In genomic region chr1:30540088-30540698, GRCm38 (mm10) we compare ENCODE assay signal across 22 mouse cellular contexts.
A peak's percentile ranks its signal among the peaks of the same experiment; 100 is the strongest.
DNase-seq lines count a peak whose midpoint lies in the region; ATAC-seq and TF ChIP-seq lines count a peak whose summit lies in the region.
"Had no signal": no experiment of that assay in that cellular context is flagged by ENCODE, and none has a peak within 500 bp of the region (broad histone marks: within the 10 kb centered on the region; RNA-seq: fewer than 3 reads in every experiment).

No protein-coding gene starts in this region.

- H3K9me3 ChIP-seq in kidney, embryonic 16.5 days (ENCODE audit: low read length) = no peaks in the 10 kb centered on the region
- no peaks in the 10 kb centered on the region for H3K9me3 ChIP-seq in limb, embryonic 13.5 days
- H3K9me3 ChIP-seq: embryonic facial prominence, embryonic 13.5 days; forebrain, embryonic 12.5 days; heart, embryonic 13.5 days; hindbrain, embryonic 12.5 days had no signal

- 42% methylated on average over 13 of the region's 13 CpGs for WGBS in kidney, adult 2 months
- WGBS in kidney, embryonic 16.5 days = 52% methylated on average over 13 of the region's 13 CpGs
- 75% methylated on average over 13 of the region's 13 CpGs for WGBS in limb, embryonic 13.5 days

- H3K9ac ChIP-seq in kidney, embryonic 16.5 days (replicated peaks; ENCODE audit: low read length) = no peak overlapping the region
- no peak overlapping the region for H3K9ac ChIP-seq in limb, embryonic 13.5 days
- H3K9ac ChIP-seq: embryonic facial prominence, embryonic 13.5 days; forebrain, embryonic 12.5 days; heart, embryonic 13.5 days; hindbrain, embryonic 12.5 days had no signal

- TF ChIP-seq CTCF in kidney, adult 2 months (conservative IDR thresholded peaks at IDR 0.05; ENCODE audit: insufficient read depth, insufficient read length, low read depth, low read length) = no peak

- no peaks in the 10 kb centered on the region for H3K4me1 ChIP-seq in kidney, adult 2 months (ENCODE audit: control insufficient read depth, insufficient read depth, low read length)
- H3K4me1 ChIP-seq in kidney, embryonic 16.5 days (ENCODE audit: insufficient read depth, low read length) = peaks cover 12% of the 10 kb centered on the region
- H3K4me1 ChIP-seq in limb, embryonic 13.5 days = 0 out of 2 replicates have a peak, but pooled peaks cover 7% of the 10 kb centered on the region
- H3K4me1 ChIP-seq: forebrain, embryonic 12.5 days; heart, embryonic 13.5 days; hindbrain, embryonic 12.5 days had no signal

- H3K4me3 ChIP-seq in kidney, adult 2 months (ENCODE audit: insufficient read depth, low read depth, low read length) = no peak overlapping the region
- peak overlapping the region; percentile 15; the same call in 1 of the 2 replicates for H3K4me3 ChIP-seq in kidney, embryonic 16.5 days (ENCODE audit: low read length)
- H3K4me3 ChIP-seq in limb, embryonic 13.5 days = no peak overlapping the region
- H3K4me3 ChIP-seq: embryonic facial prominence, embryonic 13.5 days; forebrain, embryonic 12.5 days; gastrocnemius, adult 2 months; heart, embryonic 13.5 days; hindbrain, embryonic 12.5 days had no signal

- H3K4me2 ChIP-seq in kidney, embryonic 16.5 days (replicated peaks; ENCODE audit: low read depth, low read length) = peak overlapping the region; percentile 37
- no peak overlapping the region for H3K4me2 ChIP-seq in limb, embryonic 13.5 days (replicated peaks)
- H3K4me2 ChIP-seq: embryonic facial prominence, embryonic 13.5 days; forebrain, embryonic 12.5 days; heart, embryonic 13.5 days; hindbrain, embryonic 12.5 days had no signal

- peak; percentile 2 for DNase-seq in kidney, adult 2 months
- no peak for DNase-seq in kidney, postnatal 25 days
- DNase-seq in kidney, adult 18-20 months = no peak
- DNase-seq in forelimb bud, embryonic 11.5 days (ENCODE audit: low read depth, low spot score) = peak; percentile 34
- DNase-seq in right cerebral cortex, postnatal 14 days = no peak
- DNase-seq: adrenal gland, postnatal 14 days; cerebellum, adult 11-12 months; cerebellum, adult 9-10 months; cerebellum, postnatal 25 days; gastrocnemius, adult 2 months; gastrocnemius, postnatal 25 days; heart, postnatal 4 days had no signal

- peak; percentile 98 for ATAC-seq in kidney, embryonic 16.5 days (ENCODE audit: low FRiP score, low TSS enrichment)
- peak; percentile 44; the same call in 1 of the 2 replicates for ATAC-seq in limb, embryonic 13.5 days (ENCODE audit: low FRiP score, low read depth)
- ATAC-seq: activated CD4-positive, CD25-positive, alpha-beta regulatory T cell, adult 4 months; forebrain, embryonic 16.5 days; Patski had no signal

- H3K27ac ChIP-seq in kidney, adult 2 months (ENCODE audit: insufficient read depth, low read depth, low read length) = no peak overlapping the region
- 0 out of 2 replicates have a peak overlapping the region, but pooled peaks have one; percentile 7 for H3K27ac ChIP-seq in kidney, embryonic 16.5 days (ENCODE audit: low read length)
- H3K27ac ChIP-seq in limb, embryonic 13.5 days = no peak overlapping the region
- H3K27ac ChIP-seq: embryonic facial prominence, embryonic 13.5 days; forebrain, embryonic 12.5 days; gastrocnemius, adult 2 months; heart, embryonic 13.5 days; hindbrain, embryonic 12.5 days had no signal

- no peaks in the 10 kb centered on the region for H3K27me3 ChIP-seq in kidney, adult 2 months (replicated peaks; ENCODE audit: control insufficient read depth, insufficient read depth, low read length)
- H3K27me3 ChIP-seq in kidney, embryonic 16.5 days (ENCODE audit: insufficient read depth, low read length) = no peaks in the 10 kb centered on the region
- no peaks in the 10 kb centered on the region for H3K27me3 ChIP-seq in limb, embryonic 13.5 days
- H3K27me3 ChIP-seq: CH12.LX; embryonic facial prominence, embryonic 13.5 days; forebrain, embryonic 12.5 days; heart, embryonic 13.5 days; hindbrain, embryonic 12.5 days had no signal

- no peak for TF ChIP-seq POLR2A in kidney, adult 2 months (IDR thresholded peaks at IDR 0.05; ENCODE audit: low read depth, low read length)

- H3K36me3 ChIP-seq in kidney, adult 2 months (ENCODE audit: control insufficient read depth, insufficient read depth, low read length) = no peaks in the 10 kb centered on the region
- H3K36me3 ChIP-seq in kidney, embryonic 16.5 days (ENCODE audit: insufficient read depth, low read length) = no peaks in the 10 kb centered on the region
- H3K36me3 ChIP-seq in limb, embryonic 13.5 days = no peaks in the 10 kb centered on the region
- H3K36me3 ChIP-seq: embryonic facial prominence, embryonic 13.5 days; forebrain, embryonic 12.5 days; heart, embryonic 13.5 days; hindbrain, embryonic 12.5 days had no signal

Comparison
In these comparisons a context has a peak if more than half of its experiments do, and no peak if none do; other contexts are left out.
1. DNase-seq: peak in kidney, adult 2 months (single experiment) and forelimb bud, embryonic 11.5 days (single experiment); none in kidney, postnatal 25 days (0 of 2), kidney, adult 18-20 months (single experiment) and right cerebral cortex, postnatal 14 days (single experiment).